Comparison of ENCODE assay signal across 10 mouse cellular contexts in the genomic region with DNA sequence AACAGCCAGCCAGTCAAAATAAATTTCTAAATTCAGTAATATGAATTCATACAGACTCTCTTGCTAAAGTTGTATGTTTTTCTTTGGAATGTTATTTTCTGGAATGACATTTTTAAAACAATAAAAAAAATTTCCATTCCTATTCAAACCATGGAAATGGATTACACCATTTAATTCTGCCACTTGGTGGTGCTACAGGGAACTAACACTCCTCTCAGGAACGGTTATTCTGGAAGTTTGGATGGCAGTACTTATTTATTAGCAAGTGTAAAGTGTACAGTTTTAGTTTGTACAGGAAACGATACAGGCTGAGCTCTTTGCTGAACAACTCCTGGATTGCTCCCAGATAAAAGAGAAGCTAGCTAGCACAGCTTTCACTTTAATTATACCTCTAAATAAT. TPM values are rescaled to one million over a fixed set of nuclear protein-coding genes. Genes with fewer than 3 reads are reported as not detected.
DNase-seq lines count a peak whose midpoint lies in the region; ATAC-seq lines count a peak whose summit lies in the region.
"Had no signal": no experiment of that assay in that cellular context is flagged by ENCODE, and none has a peak within 500 bp of the region (broad histone marks: within the 10 kb centered on the region; RNA-seq: fewer than 3 reads in every experiment).

No protein-coding gene starts in this region.

- no peaks in the 10 kb centered on the region for H3K36me3 ChIP-seq in neural tube, embryonic 15.5 days
- H3K36me3 ChIP-seq: liver, embryonic 13.5 days had no signal

- no peaks in the 10 kb centered on the region for H3K27me3 ChIP-seq in neural tube, embryonic 15.5 days (replicated peaks)

- H3K4me2 ChIP-seq in neural tube, embryonic 15.5 days: no peak overlapping the region
- H3K4me2 ChIP-seq: liver, embryonic 13.5 days had no signal

- 27% methylated on average over 2 of the region's 2 CpGs for WGBS in neural tube, embryonic 15.5 days

- no peak for ATAC-seq in neural tube, embryonic 15.5 days (ENCODE audit: low FRiP score)

- H3K9me3 ChIP-seq in neural tube, embryonic 15.5 days (replicated peaks): no peaks in the 10 kb centered on the region
- H3K9me3 ChIP-seq: liver, embryonic 13.5 days had no signal

- H3K4me1 ChIP-seq in neural tube, embryonic 15.5 days: peaks cover 10% of the 10 kb centered on the region

- no peak overlapping the region for H3K9ac ChIP-seq in neural tube, embryonic 15.5 days (replicated peaks)
- H3K9ac ChIP-seq: liver, embryonic 13.5 days had no signal

- peak; percentile 62 for DNase-seq in embryo, embryonic 10 days (ENCODE audit: low spot score)
- no peak for DNase-seq in embryo, embryonic 9.5 days (ENCODE audit: extremely low spot score)
- DNase-seq in layer of hippocampus, adult 11-12 months (ENCODE audit: low spot score): peak; percentile 50
- DNase-seq in layer of hippocampus, postnatal 10 days (ENCODE audit: low spot score in 2 of 2): no peak
- peak; percentile 34 for DNase-seq in Muller cell, postnatal 12 days (ENCODE audit: inconsistent ontology term)
- peak; percentile 72 for DNase-seq in lung, postnatal 10 days
- DNase-seq in gastrocnemius, adult 8-10 months (ENCODE audit: low spot score in 2 of 2): no peak
- DNase-seq: cerebellum, postnatal 36 days; liver, embryonic 13.5 days had no signal

- H3K27ac ChIP-seq in neural tube, embryonic 15.5 days (replicated peaks): no peak overlapping the region
- H3K27ac ChIP-seq: liver, embryonic 13.5 days had no signal

- H3K4me3 ChIP-seq in neural tube, embryonic 15.5 days (replicated peaks): no peak overlapping the region
- H3K4me3 ChIP-seq: liver, embryonic 13.5 days had no signal

RNA-seq across cellular contexts. Expression of gene Ppp1r21, which starts 2.1 kb away (rescaled TPM):
- total RNA-seq in layer of hippocampus, postnatal 10 days (2021): 10 to 100 TPM; 71.4 to 72.7 TPM
- polyA plus RNA-seq in neural tube, embryonic 15.5 days (2015; fragmentation: Nextera tagmentation; extraction: Ambion mirVana): 40.0 and 43.4 TPM in 2 replicates
- 1 to 10 TPM; 5.5 to 6.8 (median 6.0) TPM for total RNA-seq in gastrocnemius, adult 8-10 months (2022)

Comparison
In these comparisons a context has a peak if more than half of its experiments do, and no peak if none do; other contexts are left out.
1. DNase-seq: peak in embryo, embryonic 10 days (single experiment), layer of hippocampus, adult 11-12 months (single experiment), Muller cell, postnatal 12 days (single experiment) and lung, postnatal 10 days (single experiment); none in embryo, embryonic 9.5 days (single experiment), layer of hippocampus, postnatal 10 days (0 of 2) and gastrocnemius, adult 8-10 months (0 of 2).
2. RNA of gene Ppp1r21, which starts 2.1 kb away (total RNA-seq): 71.4 to 72.7 TPM in layer of hippocampus, postnatal 10 days; 5.5 to 6.8 TPM in gastrocnemius, adult 8-10 months; every median in the first group is over 4 times any median in the second.